Mouse (Mus musculus): ENCODE data around the gene Gm20458.

The Gm20458 gene

GRCm38 (mm10) chr2:164504919-164505318, 44.2 kb downstream of the Gm20458 start:
- no peak for DNase-seq

- DNase-seq, result no peak
Measured at GRCm38 (mm10) chr2:164505619-164506347, 45.0 kb downstream of the Gm20458 start.

GRCm38 (mm10) chr2:164507811-164508210, 47.0 kb downstream of the Gm20458 start:
- no peak for DNase-seq

- peak; percentile 69 for DNase-seq
Measured at GRCm38 (mm10) chr2:164510621-164511190, 49.9 kb downstream of the Gm20458 start.

GRCm38 (mm10) chr2:164512121-164512909, 51.5 kb downstream of the Gm20458 start:
- peak; percentile 34 for DNase-seq

- DNase-seq, result peak; percentile 67
Measured at GRCm38 (mm10) chr2:164513389-164513788, 52.6 kb downstream of the Gm20458 start.

- no peak for DNase-seq
Measured at GRCm38 (mm10) chr2:164514916-164515315, 54.1 kb downstream of the Gm20458 start.

GRCm38 (mm10) chr2:164515897-164516296, 55.1 kb downstream of the Gm20458 start:
- DNase-seq, result no peak

GRCm38 (mm10) chr2:164516592-164516991, 55.8 kb downstream of the Gm20458 start:
- DNase-seq, result no peak

- DNase-seq, result peak; percentile 70
Measured at GRCm38 (mm10) chr2:164517485-164518221, 56.9 kb downstream of the Gm20458 start.

GRCm38 (mm10) chr2:164518266-164519170, 57.8 kb downstream of the Gm20458 start:
- no peak for DNase-seq

GRCm38 (mm10) chr2:164519171-164519526, 58.4 kb downstream of the Gm20458 start:
- no peak for DNase-seq

GRCm38 (mm10) chr2:164520782-164521181, 60.0 kb downstream of the Gm20458 start:
- peak; percentile 78 for DNase-seq

GRCm38 (mm10) chr2:164521841-164522240, 61.1 kb downstream of the Gm20458 start:
- DNase-seq, result no peak

- DNase-seq, result no peak
Measured at GRCm38 (mm10) chr2:164522280-164522679, 61.5 kb downstream of the Gm20458 start.

- DNase-seq, result no peak
Measured at GRCm38 (mm10) chr2:164523301-164523773, 62.6 kb downstream of the Gm20458 start.

GRCm38 (mm10) chr2:164528557-164528956, 67.8 kb downstream of the Gm20458 start:
- DNase-seq, result no peak

GRCm38 (mm10) chr2:164531169-164531568, 70.4 kb downstream of the Gm20458 start:
- peak; percentile 79 for DNase-seq

GRCm38 (mm10) chr2:164534315-164534714, 73.5 kb downstream of the Gm20458 start:
- DNase-seq, result no peak

GRCm38 (mm10) chr2:164537003-164537402, 76.2 kb downstream of the Gm20458 start:
- DNase-seq, result no peak

Data from kidney, postnatal 14 days (tissue).